Mouse (Mus musculus) hindbrain, postnatal 0 days (tissue): ENCODE data around the gene Anxa4. TPM values are rescaled to one million over a fixed set of nuclear protein-coding genes. Genes with fewer than 3 reads are reported as not detected.

Experiments used
- ATAC-seq: fragments of 200-750 bp; cut with Nextera tagmentation; 2 replicates; pipeline ENCODE4 v1.8.0; 2017; ENCODE audit warnings: mild to moderate bottlenecking, moderate TSS enrichment, moderate library complexity
- DNase-seq: peaks from one replicate; pipeline ENCODE4 v3.0.0-alpha.2; 2015; ENCODE audit warnings: low spot score
- H3K27ac ChIP-seq: fragments of 300-500 bp; sonication (generic); 2 replicates; pipeline ENCODE4 v1.5.1; 2014; ENCODE audit warnings: mild to moderate bottlenecking
- H3K27me3 ChIP-seq: fragments of 300-500 bp; sonication (generic); 2 replicates; pipeline ENCODE4 v1.6.1; 2014; ENCODE audit warnings: low read length, mixed read lengths; ENCODE audit not compliant: insufficient read depth
- H3K36me3 ChIP-seq: fragments of 300-500 bp; sonication (generic); 2 replicates; pipeline ENCODE4 v1.6.1; 2014; ENCODE audit warnings: low read length, mixed read lengths; ENCODE audit not compliant: insufficient read depth
- H3K4me1 ChIP-seq: fragments of 300-500 bp; sonication (generic); 2 replicates; pipeline ENCODE4 v1.6.1; 2014; ENCODE audit warnings: antibody characterized with exemption, low read length, mixed read lengths; ENCODE audit not compliant: insufficient read depth
- H3K4me2 ChIP-seq: fragments of 300-500 bp; sonication (generic); 2 replicates; pipeline ENCODE4 v1.6.1; 2014; ENCODE audit warnings: low read depth, mild to moderate bottlenecking, low read length, moderate library complexity, mixed read lengths
- H3K4me3 ChIP-seq: fragments of 300-500 bp; sonication (generic); 2 replicates; pipeline ENCODE4 v1.5.1; 2014; ENCODE audit warnings: low read length
- H3K9ac ChIP-seq: fragments of 300-500 bp; sonication (generic); replicated peaks from 2 replicates; pipeline ENCODE4 v1.6.1; 2014; ENCODE audit warnings: mild to moderate bottlenecking, low read length, moderate library complexity, mixed read lengths
- H3K9me3 ChIP-seq: fragments of 300-500 bp; sonication (generic); 2 replicates; pipeline ENCODE4 v1.6.1; 2016; ENCODE audit warnings: low read length, mixed read lengths
- CTCF ChIP-seq: IDR thresholded peaks from 2 replicates; pipeline ENCODE4 v1.5.1; 2016; ENCODE audit warnings: antibody characterized with exemption, control low read depth, low read depth
- WGBS: fragments of 180-500 bp; shearing (Covaris S2); extraction: QIAGEN DNeasy Blood & Tissue Kit; methylation state at CpG from one replicate; pipeline ENCODE4 v1.1.7; 2014; 5-methylcytosine and 5-hydroxymethylcytosine counted together
- polyA plus RNA-seq: library from polyadenylated mRNA; unstranded; fragments of >200 nt; fragmentation: Nextera tagmentation; extraction: Ambion mirVana; gene quantifications from 2 replicates; pipeline ENCODE4 v1.2.1, GENCODE M21; 2015
- total RNA-seq: library from RNA; depleted of rRNA; stranded (reverse); fragments of >200 nt; gene quantifications from 2 replicates; pipeline ENCODE4 v1.2.3, GENCODE M21; 2014

The Anxa4 gene
- total and polyA plus RNA-seq, 2 experiments from 2014 or later, result 2.1 to 6.4 TPM

- no peak for DNase-seq
These were observed 25.5 kb upstream of the Anxa4 start for GRCm38 (mm10) chr6:86818914-86819313.

GRCm38 (mm10) chr6:86816586-86816985, 23.2 kb upstream of the Anxa4 start:
- H3K27ac ChIP-seq, result no peak overlapping the region
- H3K9me3 ChIP-seq, result no peaks in the 10 kb centered on the region
- H3K4me1 ChIP-seq, result 0 out of 2 replicates have a peak, but pooled peaks cover 2% of the 10 kb centered on the region
- DNase-seq (peak; percentile 77), ATAC-seq (no peak; the same call in 1 of the 2 replicates)
- peak; percentile 64 for TF ChIP-seq CTCF
- H3K27me3 ChIP-seq, result no peaks in the 10 kb centered on the region
- H3K9ac ChIP-seq, result no peak overlapping the region
- no peak overlapping the region for H3K4me3 ChIP-seq
- no peak overlapping the region for H3K4me2 ChIP-seq
- no peaks in the 10 kb centered on the region for H3K36me3 ChIP-seq
- WGBS, result 28% methylated on average over 8 of the region's 8 CpGs

More at GRCm38 (mm10) chr6:86818914-86819313, 25.5 kb upstream of the Anxa4 start:
- WGBS, result 75% methylated on average over 4 of the region's 4 CpGs
- no peak overlapping the region for H3K4me3 ChIP-seq
- H3K4me1 ChIP-seq, result 0 out of 2 replicates have a peak, but pooled peaks cover 2% of the 10 kb centered on the region
- H3K36me3 ChIP-seq, result no peaks in the 10 kb centered on the region
- ATAC-seq, result no peak
- TF ChIP-seq CTCF, result no peak
- no peaks in the 10 kb centered on the region for H3K27me3 ChIP-seq
- H3K4me2 ChIP-seq, result no peak overlapping the region
- H3K9ac ChIP-seq, result no peak overlapping the region
- H3K9me3 ChIP-seq, result no peaks in the 10 kb centered on the region
- no peak overlapping the region for H3K27ac ChIP-seq

- ATAC-seq (no peak), DNase-seq (no peak)
- H3K4me1 ChIP-seq, result 0 out of 2 replicates have a peak, but pooled peaks cover 2% of the 10 kb centered on the region
- TF ChIP-seq CTCF, result no peak
- H3K4me3 ChIP-seq, result no peak overlapping the region
- H3K9ac ChIP-seq, result no peak overlapping the region
- H3K27ac ChIP-seq, result peak overlapping the region; percentile 48; the same call in 1 of the 2 replicates
- WGBS, result 9% methylated on average over 7 of the region's 7 CpGs
- no peaks in the 10 kb centered on the region for H3K27me3 ChIP-seq
- peak overlapping the region; percentile 36; the same call in 1 of the 2 replicates for H3K4me2 ChIP-seq
- no peaks in the 10 kb centered on the region for H3K36me3 ChIP-seq
- H3K9me3 ChIP-seq, result no peaks in the 10 kb centered on the region
These were observed 22.1 kb upstream of the Anxa4 start for GRCm38 (mm10) chr6:86815436-86815835.

- no peak overlapping the region for H3K4me3 ChIP-seq
- WGBS, result 34% methylated on average over 3 of the region's 3 CpGs
- H3K27me3 ChIP-seq, result no peaks in the 10 kb centered on the region
- TF ChIP-seq CTCF, result no peak
- peak overlapping the region; percentile 41; the same call in 1 of the 2 replicates for H3K27ac ChIP-seq
- H3K9ac ChIP-seq, result no peak overlapping the region
- H3K4me1 ChIP-seq, result 0 out of 2 replicates have a peak, but pooled peaks cover 2% of the 10 kb centered on the region
- H3K9me3 ChIP-seq, result no peaks in the 10 kb centered on the region
- H3K4me2 ChIP-seq, result peak overlapping the region; percentile 36; the same call in 1 of the 2 replicates
- DNase-seq (no peak), ATAC-seq (no peak)
- H3K36me3 ChIP-seq, result no peaks in the 10 kb centered on the region
These were observed 21.5 kb upstream of the Anxa4 start for GRCm38 (mm10) chr6:86814926-86815325.

GRCm38 (mm10) chr6:86813341-86813740, 20.0 kb upstream of the Anxa4 start:
- peak; percentile 55 for TF ChIP-seq CTCF
- no peak overlapping the region for H3K4me2 ChIP-seq
- no peak overlapping the region for H3K27ac ChIP-seq
- H3K9me3 ChIP-seq, result no peaks in the 10 kb centered on the region
- no peaks in the 10 kb centered on the region for H3K27me3 ChIP-seq
- H3K4me3 ChIP-seq, result no peak overlapping the region
- 17% methylated on average over 3 of the region's 3 CpGs for WGBS
- 0 out of 2 replicates have a peak, but pooled peaks cover 2% of the 10 kb centered on the region for H3K4me1 ChIP-seq
- DNase-seq, result peak; percentile 50
- no peaks in the 10 kb centered on the region for H3K36me3 ChIP-seq
- ATAC-seq, result no peak
- no peak overlapping the region for H3K9ac ChIP-seq

GRCm38 (mm10) chr6:86812919-86813318, 19.5 kb upstream of the Anxa4 start:
- ATAC-seq (no peak), DNase-seq (no peak)
- Histone ChIP-seq H3K27me3 (no peaks in the 10 kb centered on the region), H3K4me1 (0 out of 2 replicates have a peak, but pooled peaks cover 2% of the 10 kb centered on the region), H3K4me3 (no peak overlapping the region), H3K27ac (no peak overlapping the region), H3K9me3 (no peaks in the 10 kb centered on the region), H3K4me2 (no peak overlapping the region), H3K36me3 (no peaks in the 10 kb centered on the region), H3K9ac (no peak overlapping the region)
- WGBS, result 67% methylated on average over 4 of the region's 4 CpGs
- no peak for TF ChIP-seq CTCF

GRCm38 (mm10) chr6:86806455-86807086, 13.2 kb upstream of the Anxa4 start:
- Histone ChIP-seq H3K36me3 (no peaks in the 10 kb centered on the region), H3K9ac (no peak overlapping the region), H3K4me1 (no peaks in the 10 kb centered on the region), H3K4me3 (no peak overlapping the region), H3K27me3 (no peaks in the 10 kb centered on the region), H3K4me2 (no peak overlapping the region), H3K27ac (no peak overlapping the region), H3K9me3 (no peaks in the 10 kb centered on the region)
- DNase-seq (peak; percentile 77), ATAC-seq (peak; percentile 75)
- peak; percentile 96 for TF ChIP-seq CTCF
- 0% methylated on average over 5 of the region's 5 CpGs for whole genome bisulfite sequencing
